Mouse (Mus musculus) small intestine, adult 10 weeks (tissue): Measurements from ENCODE around the gene Olfr609. TPM values are rescaled to one million over a fixed set of nuclear protein-coding genes. Genes with fewer than 3 reads are reported as not detected.

ENCODE experiments used
- polyA plus RNA-seq: library from polyadenylated mRNA; stranded (reverse); fragments of 350-450 nt; fragmentation: Illumina TruSeq; extraction: RNeasy Lipid Tissue Mini Kit (QIAGEN cat#74804); gene quantifications from one replicate; pipeline ENCODE4 v1.2.3, GENCODE M21; 2014; ENCODE audit warnings: low replicate concordance

Olfr609 gene
- not detected for polyA plus RNA-seq

GRCm38 (mm10) chr7:103497962-103498361, at the start of gene Olfr609:
TSS of gene Olfr609 (minus strand) at chr7:103498062.

GRCm38 (mm10) chr7:103542617-103543016, 44.8 kb upstream of the Olfr609 start, which contains the start of gene Olfr612:
TSS of gene Olfr612 (minus strand) at chr7:103542717.

GRCm38 (mm10) chr7:103520746-103521145, 22.9 kb upstream of the Olfr609 start, which contains the start of gene Olfr611:
TSS of gene Olfr611 (minus strand) at chr7:103520846.

GRCm38 (mm10) chr7:103512022-103512421, 14.2 kb upstream of the Olfr609 start, which contains the start of gene Olfr610:
TSS of gene Olfr610 (minus strand) at chr7:103512122.

GRCm38 (mm10) chr7:103469577-103469976, 28.3 kb downstream of the Olfr609 start, which contains the start of gene Olfr608:
TSS of gene Olfr608 (plus strand) at chr7:103469877.

GRCm38 (mm10) chr7:103448746-103449145, 49.1 kb downstream of the Olfr609 start, which contains the start of gene Olfr606:
TSS of gene Olfr606 (plus strand) at chr7:103449046.

GRCm38 (mm10) chr7:103445339-103445738, 52.5 kb downstream of the Olfr609 start, which contains the start of gene Olfr605:
TSS of gene Olfr605 (minus strand) at chr7:103445439.

Other genes starting within 250 kb of the Olfr609 start
- not detected for gene Usp17ld, start 245.6 kb downstream of the Olfr609 start, polyA plus RNA-seq
- gene Olfr596, start 192.4 kb downstream of the Olfr609 start, polyA plus RNA-seq = not detected
- not detected for gene Olfr597, start 181.7 kb downstream of the Olfr609 start, polyA plus RNA-seq
- not detected for gene Olfr598, start 174.5 kb downstream of the Olfr609 start, polyA plus RNA-seq
- gene Olfr599, start 162.1 kb downstream of the Olfr609 start, polyA plus RNA-seq = not detected
- gene Olfr600, start 148.4 kb downstream of the Olfr609 start, polyA plus RNA-seq = not detected
- gene Olfr601, start 135.4 kb downstream of the Olfr609 start, polyA plus RNA-seq = not detected
- gene Olfr603, start 111.9 kb downstream of the Olfr609 start, polyA plus RNA-seq = not detected
- gene Usp17lc, start 83.0 kb downstream of the Olfr609 start, polyA plus RNA-seq = not detected
- gene Olfr605, start 52.6 kb downstream of the Olfr609 start, polyA plus RNA-seq = not detected
- not detected for gene Olfr606, start 49.0 kb downstream of the Olfr609 start, polyA plus RNA-seq
- gene Olfr607, start 33.9 kb downstream of the Olfr609 start, polyA plus RNA-seq = not detected
- gene Olfr608, start 28.2 kb downstream of the Olfr609 start, polyA plus RNA-seq = not detected
- not detected for gene Olfr610, start 14.1 kb upstream of the Olfr609 start, polyA plus RNA-seq
- not detected for gene Olfr611, start 22.8 kb upstream of the Olfr609 start, polyA plus RNA-seq
- not detected for gene Olfr612, start 44.7 kb upstream of the Olfr609 start, polyA plus RNA-seq
- gene Olfr613, start 50.0 kb upstream of the Olfr609 start, polyA plus RNA-seq = not detected
- gene Olfr615, start 58.0 kb upstream of the Olfr609 start, polyA plus RNA-seq = not detected
- not detected for gene Olfr616, start 71.1 kb upstream of the Olfr609 start, polyA plus RNA-seq
- gene Olfr617, start 75.0 kb upstream of the Olfr609 start, polyA plus RNA-seq = not detected
- gene Olfr618, start 92.0 kb upstream of the Olfr609 start, polyA plus RNA-seq = not detected
- gene Olfr619, start 102.5 kb upstream of the Olfr609 start, polyA plus RNA-seq = not detected
- not detected for gene Olfr620, start 114.5 kb upstream of the Olfr609 start, polyA plus RNA-seq
- not detected for gene Olfr622, start 144.6 kb upstream of the Olfr609 start, polyA plus RNA-seq
- not detected for gene Olfr623, start 165.6 kb upstream of the Olfr609 start, polyA plus RNA-seq
- 0.78 TPM for gene Olfr624, start 173.1 kb upstream of the Olfr609 start, polyA plus RNA-seq
- not detected for gene Olfr625-ps1, start 184.7 kb upstream of the Olfr609 start, polyA plus RNA-seq
- not detected for gene Olfr243, start 216.6 kb upstream of the Olfr609 start, polyA plus RNA-seq
- gene Olfr628, start 232.3 kb upstream of the Olfr609 start, polyA plus RNA-seq = not detected
- not detected for gene Olfr629, start 246.9 kb upstream of the Olfr609 start, polyA plus RNA-seq